Mouse (Mus musculus) MEL (cell line): ENCODE results near the gene Slc25a18. TPM values are rescaled to one million over a fixed set of nuclear protein-coding genes. Genes with fewer than 3 reads are reported as not detected.

Experiments used
- DNase-seq: peaks from one replicate; pipeline ENCODE4 v3.0.0; 2011; ENCODE audit warnings: low read depth, low spot score
- H3K27ac ChIP-seq: 2 replicates; pipeline ENCODE4 v1.5.1; 2012; ENCODE audit warnings: low read depth, mild to moderate bottlenecking, control low read depth, low read length, moderate library complexity; ENCODE audit not compliant: control insufficient read depth
- H3K27me3 ChIP-seq, 2 experiments: fragments of 150-350 bp in 1 of 2; sonication (generic) in 1 of 2; 2 replicates each; pipeline ENCODE4 v1.6.1; 2012; ENCODE audit warnings: low read length in 2 of 2, mild to moderate bottlenecking in 2 of 2, improper control_type of control experiment in 1 of 2, moderate library complexity in 1 of 2; ENCODE audit not compliant: insufficient read depth in 2 of 2, control insufficient read depth in 1 of 2
- H3K36me3 ChIP-seq, 2 experiments: 2 replicates each; pipeline ENCODE4 v1.6.1; 2012 to 2014; ENCODE audit warnings: low read length in 2 of 2, improper control_type of control experiment in 1 of 2, inconsistent platforms in 1 of 2, mild to moderate bottlenecking in 1 of 2; ENCODE audit not compliant: insufficient read depth in 2 of 2, control insufficient read depth in 1 of 2
- H3K4me1 ChIP-seq, 2 experiments: fragments of 150-350 bp in 1 of 2; sonication (generic) in 1 of 2; 2 replicates each; pipeline ENCODE4 v1.6.1; 2012; ENCODE audit warnings: low read length in 2 of 2, improper control_type of control experiment in 1 of 2, mild to moderate bottlenecking in 1 of 2; ENCODE audit not compliant: insufficient read depth in 2 of 2, control insufficient read depth in 1 of 2
- H3K4me3 ChIP-seq, 2 experiments: fragments of 150-350 bp in 1 of 2; sonication (generic) in 1 of 2; 2 replicates each; pipeline ENCODE4 v1.5.1; 2012; ENCODE audit warnings: low read depth in 2 of 2, low read length in 2 of 2, mild to moderate bottlenecking in 2 of 2, moderate library complexity in 2 of 2, control low read depth in 1 of 2, improper control_type of control experiment in 1 of 2; ENCODE audit not compliant: control insufficient read depth in 1 of 2, insufficient read depth in 1 of 2
- H3K79me2 ChIP-seq: 2 replicates; pipeline ENCODE4 v1.6.1; 2012; ENCODE audit warnings: mild to moderate bottlenecking, low read length, moderate library complexity; ENCODE audit not compliant: control insufficient read depth, poor library complexity, insufficient read depth
- H3K9ac ChIP-seq: 2 replicates; pipeline ENCODE4 v1.6.1; 2012; ENCODE audit warnings: low read depth, mild to moderate bottlenecking, control low read depth, low read length, moderate library complexity; ENCODE audit not compliant: control insufficient read depth, poor library complexity, severe bottlenecking
- H3K9me3 ChIP-seq: fragments of 150-350 bp; sonication (generic); replicated peaks from 2 replicates; pipeline ENCODE4 v1.6.1; 2012; ENCODE audit warnings: mild to moderate bottlenecking, low read length, improper control_type of control experiment, moderate library complexity; ENCODE audit not compliant: insufficient read depth
- BHLHE40 ChIP-seq: IDR thresholded peaks from 2 replicates; pipeline ENCODE4 v1.6.1; 2012; ENCODE audit warnings: low read depth, mild to moderate bottlenecking, inconsistent platforms, low read length, improper control_type of control experiment, borderline replicate concordance
- CHD1 ChIP-seq: IDR thresholded peaks from 2 replicates; pipeline ENCODE4 v1.6.1; 2012; ENCODE audit warnings: low read depth, mild to moderate bottlenecking, inconsistent platforms, low read length, improper control_type of control experiment
- CTCF ChIP-seq, 3 experiments: IDR thresholded peaks in 2 of 3; conservative IDR thresholded peaks in 1 of 3; 2 replicates each; pipeline ENCODE4 v1.5.1; 2011 to 2012; ENCODE audit warnings: low read length in 3 of 3, low read depth in 2 of 3, mild to moderate bottlenecking in 2 of 3, improper control_type of control experiment in 1 of 3, inconsistent platforms in 1 of 3, mixed read lengths in 1 of 3, moderate library complexity in 1 of 3; ENCODE audit not compliant: control insufficient read depth in 1 of 3, insufficient read depth in 1 of 3, poor library complexity in 1 of 3, severe bottlenecking in 1 of 3
- E2F4 ChIP-seq: IDR thresholded peaks from 2 replicates; pipeline ENCODE4 v1.6.1; 2011; ENCODE audit warnings: low read depth, low read length, improper control_type of control experiment, borderline replicate concordance
- EP300 ChIP-seq, 2 experiments: IDR thresholded peaks; 2 replicates each; pipeline ENCODE4 v1.6.1; 2011; ENCODE audit warnings: improper control_type of control experiment in 2 of 2, low read length in 2 of 2, low read depth in 1 of 2, mild to moderate bottlenecking in 1 of 2
- ETS1 ChIP-seq: IDR thresholded peaks from 2 replicates; pipeline ENCODE4 v1.6.1; 2012; ENCODE audit warnings: low read depth, mild to moderate bottlenecking, inconsistent platforms, low read length, improper control_type of control experiment, moderate library complexity
- JUND ChIP-seq: IDR thresholded peaks from 2 replicates; pipeline ENCODE4 v1.6.1; 2011; ENCODE audit warnings: low read depth, mild to moderate bottlenecking, improper control_type of control experiment, low read length
- MAZ ChIP-seq: IDR thresholded peaks from 2 replicates; pipeline ENCODE4 v1.6.1; 2012; ENCODE audit warnings: low read depth, mild to moderate bottlenecking, inconsistent platforms, low read length, improper control_type of control experiment
- MEF2A ChIP-seq: IDR thresholded peaks from 2 replicates; pipeline ENCODE4 v1.6.1; 2014; ENCODE audit warnings: low read depth, mild to moderate bottlenecking, inconsistent platforms, low read length, improper control_type of control experiment; ENCODE audit not compliant: poor library complexity, insufficient replicate concordance, severe bottlenecking; ENCODE audit errors: extremely low read depth
- MXI1 ChIP-seq: IDR thresholded peaks from 2 replicates; pipeline ENCODE4 v1.6.1; 2011; ENCODE audit warnings: mild to moderate bottlenecking, low read depth, low read length, improper control_type of control experiment
- MYB ChIP-seq: IDR thresholded peaks from 2 replicates; pipeline ENCODE4 v1.6.1; 2011; ENCODE audit warnings: mild to moderate bottlenecking, low read depth, low read length, improper control_type of control experiment
- MYC ChIP-seq: IDR thresholded peaks from 2 replicates; pipeline ENCODE4 v1.6.1; 2011; ENCODE audit warnings: low read depth, mild to moderate bottlenecking, low read length, improper control_type of control experiment, moderate library complexity
- NRF1 ChIP-seq: IDR thresholded peaks from 2 replicates; pipeline ENCODE4 v1.6.1; 2014; ENCODE audit warnings: low read depth, mild to moderate bottlenecking, inconsistent platforms, low read length, improper control_type of control experiment, moderate library complexity; ENCODE audit not compliant: poor library complexity, insufficient read depth, severe bottlenecking
- POLR2A ChIP-seq, 2 experiments: IDR thresholded peaks; 2 replicates each; pipeline ENCODE4 v1.6.1; 2011 to 2012; ENCODE audit warnings: low read length in 2 of 2, mild to moderate bottlenecking in 2 of 2, control low read depth in 1 of 2, improper control_type of control experiment in 1 of 2, low read depth in 1 of 2, moderate library complexity in 1 of 2; ENCODE audit not compliant: control insufficient read depth in 1 of 2, insufficient read depth in 1 of 2, poor library complexity in 1 of 2
- RAD21 ChIP-seq: IDR thresholded peaks from 2 replicates; pipeline ENCODE4 v1.6.1; 2011; ENCODE audit warnings: mild to moderate bottlenecking, low read depth, low read length, improper control_type of control experiment
- RCOR1 ChIP-seq: IDR thresholded peaks from 2 replicates; pipeline ENCODE4 v1.6.1; 2012; ENCODE audit warnings: low read depth, mild to moderate bottlenecking, inconsistent platforms, low read length, improper control_type of control experiment
- SMC3 ChIP-seq: IDR thresholded peaks from 2 replicates; pipeline ENCODE4 v1.6.1; 2011; ENCODE audit warnings: low read depth, low read length, improper control_type of control experiment
- UBTF ChIP-seq: IDR thresholded peaks from 2 replicates; pipeline ENCODE4 v1.6.1; 2012; ENCODE audit warnings: low read depth, mild to moderate bottlenecking, inconsistent platforms, low read length, improper control_type of control experiment, moderate library complexity, borderline replicate concordance; ENCODE audit not compliant: insufficient read depth
- USF1 ChIP-seq: IDR thresholded peaks from 2 replicates; pipeline ENCODE4 v1.6.1; 2014; ENCODE audit warnings: low read depth, mild to moderate bottlenecking, inconsistent platforms, low read length, improper control_type of control experiment, moderate library complexity
- USF2 ChIP-seq, 2 experiments: IDR thresholded peaks; 2 replicates each; pipeline ENCODE4 v1.6.1; 2011 to 2012; ENCODE audit warnings: improper control_type of control experiment in 2 of 2, low read length in 2 of 2, borderline replicate concordance in 1 of 2, inconsistent platforms in 1 of 2, low read depth in 1 of 2, mild to moderate bottlenecking in 1 of 2; ENCODE audit not compliant: insufficient read depth in 1 of 2
- ZKSCAN1 ChIP-seq: IDR thresholded peaks from 2 replicates; pipeline ENCODE4 v1.6.1; 2012; ENCODE audit warnings: low read depth, mild to moderate bottlenecking, inconsistent platforms, low read length, improper control_type of control experiment, moderate library complexity
- ZNF384 ChIP-seq: IDR thresholded peaks from 2 replicates; pipeline ENCODE4 v1.6.1; 2012; ENCODE audit warnings: low read depth, mild to moderate bottlenecking, inconsistent platforms, low read length, improper control_type of control experiment
- polyA plus RNA-seq, 2 experiments: library from polyadenylated mRNA; stranded (reverse) in 1 of 2; unstranded in 1 of 2; fragments of >175 nt in 1 of 2; fragments of >200 nt in 1 of 2; gene quantifications; 2 replicates each; pipeline versions ENCODE4 v1.2.1 to v1.2.4; 2012; ENCODE audit warnings: low replicate concordance in 2 of 2, low read depth in 1 of 2; ENCODE audit not compliant: insufficient read length in 2 of 2, insufficient read depth in 1 of 2, missing spikeins in 1 of 2
- total RNA-seq: library from RNA; depleted of rRNA; stranded (reverse); fragments of 300-350 nt; gene quantifications from 2 replicates; pipeline ENCODE4 v1.2.3, GENCODE M21; 2012

The Slc25a18 gene
- total and polyA plus RNA-seq, 3 experiments: 0.12 to 0.57 TPM; not detected in 1

DNA sequence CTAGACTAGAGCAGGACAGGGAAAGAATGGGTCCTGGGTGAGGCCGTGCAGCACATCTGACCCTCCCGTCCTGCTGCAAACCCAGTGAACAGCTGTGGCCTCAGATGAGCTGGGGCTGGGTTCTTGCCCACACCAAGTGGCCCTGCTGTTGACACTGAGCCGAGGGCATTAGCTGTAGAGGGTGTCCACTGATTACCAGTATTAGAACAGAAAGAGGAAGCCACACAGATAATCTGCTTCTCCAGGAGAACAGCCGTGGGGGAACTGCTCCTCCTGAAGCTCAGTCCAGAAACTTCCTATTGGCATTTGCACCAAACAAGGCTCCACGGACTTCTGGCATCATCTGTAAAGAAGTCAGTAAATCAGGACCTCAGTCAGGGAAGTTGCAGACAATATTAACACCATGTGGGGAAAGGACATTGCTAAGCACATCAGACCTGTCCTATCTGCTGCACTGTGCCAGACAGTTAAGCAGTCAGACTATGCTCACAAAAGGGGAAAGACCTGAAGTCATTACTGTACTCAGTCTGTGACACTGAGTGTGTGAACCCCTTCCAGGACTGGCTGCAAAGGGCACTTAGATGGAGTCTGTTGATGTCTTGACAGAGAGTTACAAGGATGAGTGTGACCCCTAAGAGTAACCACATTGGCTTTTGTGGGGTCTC is 22.2 kb downstream of the Slc25a18 start (continued):
- TF ChIP-seq EP300 (IDR thresholded peaks at IDR 0.05; ENCODE audit: low read depth in 1 of 2, low read length in 2 of 2) (peak; percentile 76 to 88), MYB (peak; percentile 51; the same call in 1 of the 2 replicates), USF1 (no peak), E2F4 (no peak), USF2 (IDR thresholded peaks at IDR 0.05; ENCODE audit: borderline replicate concordance in 1 of 2, insufficient read depth in 1 of 2, low read depth in 1 of 2, low read length in 2 of 2) (no peak), CHD1 (no peak), MYC (peak; percentile 40; the same call in 1 of the 2 replicates), MEF2A (no peak), POLR2A (IDR thresholded peaks at IDR 0.05; ENCODE audit: control insufficient read depth in 1 of 2, insufficient read depth in 1 of 2, low read depth in 1 of 2, low read length in 2 of 2, poor library complexity in 1 of 2) (no peak), CTCF (IDR thresholded peaks at IDR 0.05 in 2 of 3, conservative IDR thresholded peaks at IDR 0.05 in 1 of 3; ENCODE audit: control insufficient read depth in 1 of 3, insufficient read depth in 1 of 3, low read depth in 2 of 3, low read length in 3 of 3, poor library complexity in 1 of 3, severe bottlenecking in 1 of 3) (no peak)

- no peak overlapping the region for H3K9ac ChIP-seq
- peaks cover 12 to 34% of the 10 kb centered on the region in 2 experiments for H3K4me1 ChIP-seq
- no peaks in the 10 kb centered on the region for H3K27me3 ChIP-seq
- TF ChIP-seq MXI1 (no peak), SMC3 (no peak), RAD21 (no peak), RCOR1 (no peak), MAZ (no peak), POLR2A (IDR thresholded peaks at IDR 0.05; ENCODE audit: control insufficient read depth in 1 of 2, insufficient read depth in 1 of 2, low read depth in 1 of 2, low read length in 2 of 2, poor library complexity in 1 of 2) (no peak), USF2 (IDR thresholded peaks at IDR 0.05; ENCODE audit: borderline replicate concordance in 1 of 2, insufficient read depth in 1 of 2, low read depth in 1 of 2, low read length in 2 of 2) (no peak), ZNF384 (no peak), UBTF (no peak), USF1 (no peak), BHLHE40 (no peak), JUND (no peak), ZKSCAN1 (no peak), ETS1 (no peak), NRF1 (no peak)
- H3K4me3 ChIP-seq: no peak overlapping the region
- H3K36me3 ChIP-seq: peaks cover 15 to 26% of the 10 kb centered on the region in 2 experiments
- H3K27ac ChIP-seq: no peak overlapping the region; the same call in 1 of the 2 replicates
- no peaks in the 10 kb centered on the region for H3K9me3 ChIP-seq
- H3K79me2 ChIP-seq: no peaks in the 10 kb centered on the region
- DNase-seq: no peak
Measured at GRCm38 (mm10) chr6:120796111-120796510, 22.7 kb downstream of the Slc25a18 start.
